Mouse (Mus musculus) heart, adult 2 months (tissue): ENCODE data around the gene Ctdnep1. TPM values are rescaled to one million over a fixed set of nuclear protein-coding genes. Genes with fewer than 3 reads are reported as not detected.
"Not testable (repeated sequence)": the region's sequence is repeated elsewhere in the genome, so short reads cannot be mapped to it uniquely, and the experiment has no call there.

Source experiments
- DNase-seq, 2 experiments: peaks; one replicate each; pipeline ENCODE4 v3.0.0; 2021
- H3K27ac ChIP-seq: fragments of 200-600 bp; 2 replicates; pipeline ENCODE4 v1.8.1; 2022
- H3K27me3 ChIP-seq: fragments of 200-500 bp; 2 replicates; pipeline ENCODE4 v1.6.1; 2012; ENCODE audit warnings: mild to moderate bottlenecking, low read length, inconsistent platforms, mixed read lengths; ENCODE audit not compliant: control insufficient read depth, insufficient read depth
- H3K36me3 ChIP-seq: fragments of 200-500 bp; 2 replicates; pipeline ENCODE4 v1.6.1; 2012; ENCODE audit warnings: low read length, inconsistent platforms; ENCODE audit not compliant: control insufficient read depth, insufficient read depth
- H3K4me1 ChIP-seq: fragments of 200-500 bp; 2 replicates; pipeline ENCODE4 v1.6.1; 2011; ENCODE audit warnings: low read length; ENCODE audit not compliant: control insufficient read depth, insufficient read depth
- H3K4me3 ChIP-seq: fragments of 200-600 bp; 2 replicates; pipeline ENCODE4 v1.8.1; 2022
- H3K79me2 ChIP-seq: fragments of 200-500 bp; replicated peaks from 2 replicates; pipeline ENCODE4 v1.6.1; 2012; ENCODE audit warnings: mild to moderate bottlenecking, inconsistent platforms, low read length, moderate library complexity, mixed read lengths; ENCODE audit not compliant: control insufficient read depth, insufficient read depth
- H3K9ac ChIP-seq: fragments of 200-500 bp; 2 replicates; pipeline ENCODE4 v1.6.1; 2012; ENCODE audit warnings: low read depth, mild to moderate bottlenecking, control low read depth, inconsistent platforms, low read length, mixed read lengths
- CTCF ChIP-seq: fragments of 200-600 bp; IDR thresholded peaks from 2 replicates; pipeline ENCODE4 v1.8.1; 2022; ENCODE audit warnings: antibody characterized with exemption, mild to moderate bottlenecking, moderate library complexity
- EP300 ChIP-seq: fragments of 200-500 bp; IDR thresholded peaks from 2 replicates; pipeline ENCODE4 v1.6.1; 2011; ENCODE audit warnings: low read depth, low read length, control low read depth; ENCODE audit not compliant: insufficient read depth
- POLR2A ChIP-seq: fragments of 200-500 bp; IDR thresholded peaks from 2 replicates; pipeline ENCODE4 v1.6.1; 2011; ENCODE audit warnings: mild to moderate bottlenecking, low read depth, low read length, control low read depth; ENCODE audit not compliant: insufficient read depth
- WGBS: fragments of 180-500 bp; shearing (Covaris S2); methylation state at CpG from one replicate; pipeline ENCODE4 v1.1.7; 2018; 5-methylcytosine and 5-hydroxymethylcytosine counted together
- intact Hi-C: fragments of 180-260 bp; cut with DNase I; formaldehyde crosslinking; loops from one replicate; pipeline ENCODE4 v1.15.1; 2025
- polyA plus RNA-seq: library from polyadenylated mRNA; depleted of rRNA; stranded (reverse); fragments of >200 nt; gene quantifications from 2 replicates; pipeline ENCODE4 v1.2.3, GENCODE M21; 2012
- total RNA-seq, 2 experiments: library from RNA; stranded (reverse); gene quantifications; 2 replicates each; pipeline ENCODE4 v1.2.3; 2021

Ctdnep1 gene
- total and polyA plus RNA-seq, 3 experiments: 138 to 144 (median 143) TPM

DNA sequence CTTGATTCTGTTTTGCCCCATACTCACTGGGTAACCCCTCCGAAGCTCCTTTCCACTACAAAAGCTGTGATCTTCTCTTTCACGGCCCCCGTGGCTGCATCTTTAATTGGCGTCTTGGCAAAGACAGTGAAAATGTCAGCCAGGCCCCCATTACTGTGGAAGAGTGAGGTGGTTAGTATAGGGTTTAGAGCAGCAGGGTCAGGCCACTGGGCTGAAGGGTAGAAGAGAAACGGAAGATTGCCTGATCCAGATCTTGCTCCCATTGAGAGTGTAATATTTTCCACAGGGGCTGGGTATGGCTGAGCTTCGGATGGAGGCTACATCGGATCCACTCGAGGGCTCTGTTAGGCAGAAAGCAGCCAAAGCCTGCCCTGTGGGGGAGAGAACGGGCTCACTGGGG lies 32.0 kb downstream of the Ctdnep1 start:
- Histone ChIP-seq H3K27me3 (no peaks in the 10 kb centered on the region), H3K27ac (no peak overlapping the region), H3K4me1 (peaks cover 5% of the 10 kb centered on the region), H3K4me3 (no peak overlapping the region), H3K36me3 (no peaks in the 10 kb centered on the region), H3K79me2 (no peaks in the 10 kb centered on the region), H3K9ac (no peak overlapping the region)
- 79% methylated on average over 9 of the region's 9 CpGs for WGBS
- no peak for DNase-seq
- no peak for TF ChIP-seq POLR2A
- TF ChIP-seq CTCF: no peak
- TF ChIP-seq EP300: no peak
- intact Hi-C loops: no loop called here

DNA sequence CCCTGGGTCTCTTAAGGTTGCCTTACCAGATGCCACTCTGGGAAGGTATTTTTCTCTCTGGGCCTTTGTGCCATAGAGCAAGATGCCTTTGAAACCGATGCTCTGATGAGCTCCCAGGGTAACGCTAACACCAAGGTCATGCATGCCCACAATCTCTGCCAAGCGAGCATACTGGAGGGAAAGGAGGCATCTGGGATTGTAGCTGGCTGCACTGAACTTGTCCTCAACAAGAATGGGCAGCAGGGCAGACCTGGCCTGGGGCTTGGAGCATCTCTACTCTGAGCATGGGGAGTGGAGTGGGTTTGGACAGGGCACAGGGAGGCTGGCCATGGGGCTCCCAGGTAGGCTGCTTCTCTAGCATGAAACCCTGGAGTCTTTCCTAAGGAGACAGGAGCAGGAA lies 32.5 kb downstream of the Ctdnep1 start:
- Histone ChIP-seq H3K9ac (no peak overlapping the region), H3K27me3 (no peaks in the 10 kb centered on the region), H3K79me2 (no peaks in the 10 kb centered on the region), H3K36me3 (no peaks in the 10 kb centered on the region), H3K4me3 (no peak overlapping the region), H3K4me1 (peaks cover 5% of the 10 kb centered on the region), H3K27ac (no peak overlapping the region)
- WGBS: 63% methylated on average over 3 of the region's 3 CpGs
- TF ChIP-seq EP300 (no peak), POLR2A (no peak), CTCF (no peak)
- intact Hi-C loops: no loop called here
- DNase-seq: no peak

DNA sequence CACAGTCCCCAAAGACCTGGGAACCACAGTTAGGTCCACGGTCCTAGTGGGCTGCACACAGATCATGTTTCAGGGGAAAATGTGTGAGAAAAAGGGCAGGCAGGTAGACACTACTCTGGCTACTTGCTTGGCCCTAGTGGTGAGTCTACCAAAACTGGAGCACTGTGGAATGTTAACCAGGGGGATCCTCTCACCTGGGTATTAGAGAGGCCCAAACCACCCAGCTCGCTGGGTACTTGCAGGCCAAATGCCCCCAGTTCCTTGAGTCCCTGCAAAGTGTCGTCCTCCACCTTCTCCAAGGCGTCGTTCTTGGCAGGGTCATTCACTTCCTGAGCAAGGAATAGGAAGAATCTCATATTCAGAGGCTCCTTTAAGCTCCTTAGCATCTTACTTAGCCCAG lies 33.1 kb downstream of the Ctdnep1 start:
- Histone ChIP-seq H3K79me2 (no peaks in the 10 kb centered on the region), H3K4me3 (peak overlapping the region; percentile 71), H3K4me1 (peaks cover 5% of the 10 kb centered on the region), H3K36me3 (no peaks in the 10 kb centered on the region), H3K27me3 (no peaks in the 10 kb centered on the region), H3K27ac (peak overlapping the region; percentile 97), H3K9ac (no peak overlapping the region)
- no peak for DNase-seq
- intact Hi-C loops: loop anchor here (2.0 kb wide), 1 partner anchor 13 kb away; the partner anchor contains the start of gene Dvl2
- 53% methylated on average over 5 of the region's 5 CpGs for WGBS
- TF ChIP-seq POLR2A (no peak), CTCF (no peak), EP300 (no peak)

DNA sequence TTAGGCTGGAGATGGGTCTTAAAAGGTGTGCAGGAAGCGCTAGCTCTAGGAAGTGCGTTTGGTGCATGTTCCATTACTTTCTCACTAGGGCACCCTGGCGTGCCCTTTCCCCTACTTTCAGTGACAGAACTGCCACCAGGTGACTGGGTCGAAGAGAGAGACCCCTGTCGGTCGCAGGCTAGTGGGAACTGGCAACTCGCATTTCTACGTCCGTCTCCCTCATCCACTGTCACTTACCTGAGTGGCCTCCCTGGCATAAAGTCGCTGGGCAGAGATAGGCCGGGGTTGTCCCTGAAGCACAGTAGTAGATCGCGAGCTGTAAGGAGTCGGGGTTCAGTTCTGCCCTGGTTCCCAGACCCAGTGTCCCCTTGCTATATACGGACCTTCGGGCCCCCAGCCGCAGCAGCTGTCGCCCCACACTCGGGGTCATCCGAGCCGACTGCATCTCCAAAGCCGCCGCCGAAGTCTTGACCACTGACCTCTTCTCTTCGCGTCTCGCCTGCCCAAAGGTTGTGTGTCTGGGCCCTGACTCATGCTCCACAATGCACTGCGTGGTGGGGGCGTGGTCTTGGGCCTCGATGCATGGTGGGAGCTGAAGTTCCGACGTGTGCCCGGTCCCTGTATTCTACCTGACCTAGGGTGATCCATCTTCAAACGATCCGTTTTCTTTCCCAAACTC lies 34.1 kb downstream of the Ctdnep1 start, which contains the start of gene Acadvl:
Acadvl (minus strand) TSS at position 532 of the 679 bp plus-strand sequence.
- H3K27ac ChIP-seq: peak within 1 kb of the TSS; percentile 97
- H3K4me1 ChIP-seq: peaks cover 5% of the 10 kb centered on the region
- peak within 1 kb of the TSS; percentile 86 for H3K9ac ChIP-seq
- no peaks in the 10 kb centered on the region for H3K27me3 ChIP-seq
- no peaks in the 10 kb centered on the region for H3K36me3 ChIP-seq
- WGBS: under 1% methylated on average over 35 of the region's 35 CpGs
- DNase-seq: peak; percentile 90 to 92
- TF ChIP-seq POLR2A (peak; percentile 97), CTCF (peak; percentile 69), EP300 (0 out of 2 replicates have a peak, but pooled peaks have one; percentile 10)
- no peaks in the 10 kb centered on the region for H3K79me2 ChIP-seq
- intact Hi-C loops: loop anchor here (2.0 kb wide), 1 partner anchor 14 kb away; the partner anchor contains the start of gene Dvl2
- H3K4me3 ChIP-seq: peak within 1 kb of the TSS; percentile 71

DNA sequence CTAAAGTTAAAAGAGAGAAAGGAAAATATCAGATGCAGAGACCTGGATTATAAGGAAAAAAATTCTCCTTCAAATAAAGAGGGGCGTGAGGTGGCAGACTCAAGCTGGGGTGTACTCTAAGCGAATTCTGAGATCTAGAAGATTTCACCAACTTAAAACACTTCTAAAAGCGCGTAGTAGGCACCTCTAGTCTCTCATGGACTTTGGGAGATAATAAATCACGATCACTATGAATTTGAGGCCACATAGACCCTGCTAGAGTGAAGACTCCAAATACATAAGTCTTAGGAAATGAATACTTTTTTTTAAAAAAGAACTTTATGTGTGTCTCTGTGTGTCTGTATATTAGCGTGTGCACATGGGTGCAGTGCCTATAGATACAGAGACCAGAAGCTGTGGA lies 34.7 kb downstream of the Ctdnep1 start:
- Histone ChIP-seq H3K27me3 (no peaks in the 10 kb centered on the region), H3K9ac (no peak overlapping the region), H3K36me3 (no peaks in the 10 kb centered on the region), H3K4me3 (no peak overlapping the region), H3K4me1 (peaks cover 6% of the 10 kb centered on the region), H3K79me2 (no peaks in the 10 kb centered on the region), H3K27ac (no peak overlapping the region; the same call in 1 of the 2 replicates)
- TF ChIP-seq CTCF (no peak), POLR2A (no peak), EP300 (no peak)
- intact Hi-C loops: loop anchor here (2.0 kb wide), 1 partner anchor 15 kb away; the partner anchor contains the start of gene Dvl2
- DNase-seq: no peak
- 60% methylated on average over 6 of the region's 6 CpGs for WGBS

DNA sequence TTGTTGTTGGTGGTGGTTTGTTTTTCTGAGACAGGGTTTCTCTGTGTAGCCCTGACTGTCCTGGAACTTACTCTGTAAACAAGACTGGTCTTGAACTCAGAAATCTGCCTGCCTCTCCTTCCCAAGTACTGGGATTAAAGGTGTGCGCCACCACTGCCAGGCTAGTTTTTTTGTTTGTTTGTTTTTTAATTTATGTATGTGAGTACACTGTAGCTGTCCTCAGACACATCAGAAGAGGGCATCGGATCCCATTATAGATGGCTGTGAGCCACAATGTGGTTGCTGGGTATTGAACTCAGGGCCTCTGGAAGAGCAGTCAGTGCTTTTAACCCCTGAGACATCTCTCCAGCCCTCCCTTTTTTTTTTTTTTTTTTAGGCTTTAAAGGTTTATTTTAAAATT lies 35.2 kb downstream of the Ctdnep1 start:
- H3K27me3 ChIP-seq, H3K79me2 ChIP-seq, H3K9ac ChIP-seq, intact Hi-C loops, DNase-seq, H3K4me1 ChIP-seq, H3K36me3 ChIP-seq, H3K4me3 ChIP-seq, H3K27ac ChIP-seq: not testable (repeated sequence)
- WGBS: 71% methylated on average over 2 of the region's 2 CpGs
